Mouse (Mus musculus): ENCODE measurements around the gene Dtx4.

DNA sequence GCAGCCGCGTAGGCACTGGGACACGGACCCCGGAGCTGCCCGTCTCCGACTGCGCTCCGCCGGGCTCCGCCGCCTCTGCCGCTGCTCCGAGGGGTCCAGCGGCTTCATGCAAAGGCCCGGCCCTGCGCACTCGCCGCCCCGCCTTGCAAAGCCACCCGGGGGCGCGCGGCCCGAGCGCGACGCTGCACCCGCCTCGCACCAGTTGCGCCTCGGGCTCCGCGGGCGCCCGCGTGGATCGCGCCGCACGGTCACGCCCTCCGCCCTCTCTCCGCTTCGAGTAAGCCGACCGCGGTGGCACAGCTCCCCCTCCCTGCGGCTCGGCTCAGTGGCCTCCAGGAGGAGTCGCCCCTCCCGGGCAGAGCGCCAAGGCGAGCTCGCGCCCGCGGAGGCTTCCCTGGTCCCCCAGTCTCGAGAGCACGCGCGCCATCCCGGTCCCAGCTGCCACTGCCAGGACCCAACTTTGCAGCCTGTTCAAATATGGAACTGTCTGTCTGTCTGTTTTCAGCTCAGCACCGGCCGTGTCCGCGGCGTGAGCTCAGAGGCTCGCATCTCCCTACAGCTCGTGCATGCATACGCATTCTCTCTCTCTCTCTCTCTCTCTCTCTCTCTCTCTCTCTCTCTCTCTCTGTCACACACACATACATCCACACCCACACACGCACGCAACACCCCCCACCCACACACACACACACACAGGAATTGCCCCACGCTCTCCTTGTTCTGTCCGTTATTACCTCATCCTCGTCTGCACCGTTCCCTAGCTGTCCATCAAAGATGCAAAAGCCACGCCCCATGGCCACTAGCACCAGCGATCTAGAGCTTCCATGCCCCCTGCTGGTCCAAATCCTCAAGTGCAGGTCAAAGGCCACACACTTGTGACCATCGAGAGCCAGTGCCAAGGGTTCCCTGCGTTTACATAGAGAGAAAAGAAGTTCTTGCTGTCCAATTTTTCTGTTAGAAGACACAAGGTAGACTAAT is at the start of gene Dtx4:
- TF ChIP-seq CTCF (IDR thresholded peaks at IDR 0.05), result peak; percentile 82
- TF ChIP-seq EP300 (IDR thresholded peaks at IDR 0.05; ENCODE audit: insufficient read depth, low read depth, low read length), result peak; percentile 84; the same call in 1 of the 2 replicates
- 0 out of 2 replicates have a peak, but pooled peaks have one; percentile 11 for TF ChIP-seq POLR2A (IDR thresholded peaks at IDR 0.05; ENCODE audit: insufficient read depth, low read depth, low read length)

Measured in heart, adult 2 months (tissue).